Mouse (Mus musculus): ENCODE data around the gene Gm8126. TPM values are rescaled to one million over a fixed set of nuclear protein-coding genes. Genes with fewer than 3 reads are reported as not detected.
"Not testable (repeated sequence)": the region's sequence is repeated elsewhere in the genome, so short reads cannot be mapped to it uniquely, and the experiment has no call there.

The Gm8126 gene
- not detected in 2 replicates for total RNA-seq (2014; rRNA removed)
- polyA plus RNA-seq (2015; fragmentation: Nextera tagmentation; extraction: Ambion mirVana) = not detected in 2 replicates

- not testable (repeated sequence) for ATAC-seq; H3K9me3 ChIP-seq (ENCODE audit: low read length); H3K4me1 ChIP-seq (ENCODE audit: insufficient read depth); DNase-seq; H3K4me2 ChIP-seq (ENCODE audit: low read depth); H3K27me3 ChIP-seq (ENCODE audit: insufficient read depth, low read length); H3K4me3 ChIP-seq (ENCODE audit: low read depth, low read length); H3K27ac ChIP-seq (ENCODE audit: low read depth, low read length); H3K36me3 ChIP-seq (ENCODE audit: insufficient read depth); H3K9ac ChIP-seq
- WGBS = 89% methylated on average over 3 of the region's 4 CpGs
Measured at GRCm38 (mm10) chr14:43258349-43258748, at the start of gene Gm8126. Gene Gm8126, plus strand, starts transcription at chr14:43258649.

GRCm38 (mm10) chr14:43235204-43235603 is 23.2 kb upstream of the Gm8126 start, which contains the start of gene Gm8122:
Gene Gm8122, minus strand, starts transcription at chr14:43235304.
- H3K4me1 ChIP-seq (ENCODE audit: insufficient read depth); H3K9me3 ChIP-seq (ENCODE audit: low read length); H3K9ac ChIP-seq; H3K4me2 ChIP-seq (ENCODE audit: low read depth); ATAC-seq; H3K27ac ChIP-seq (ENCODE audit: low read depth, low read length); H3K36me3 ChIP-seq (ENCODE audit: insufficient read depth); H3K4me3 ChIP-seq (ENCODE audit: low read depth, low read length); H3K27me3 ChIP-seq (ENCODE audit: insufficient read depth, low read length); DNase-seq: not testable (repeated sequence)
- WGBS = 100% methylated on average over 3 of the region's 4 CpGs

- not testable (repeated sequence) for ATAC-seq; H3K4me1 ChIP-seq (ENCODE audit: insufficient read depth); H3K9me3 ChIP-seq (ENCODE audit: low read length); H3K27ac ChIP-seq (ENCODE audit: low read depth, low read length); H3K4me2 ChIP-seq (ENCODE audit: low read depth); H3K9ac ChIP-seq; H3K27me3 ChIP-seq (ENCODE audit: insufficient read depth, low read length); DNase-seq; H3K36me3 ChIP-seq (ENCODE audit: insufficient read depth); H3K4me3 ChIP-seq (ENCODE audit: low read depth, low read length)
Measured at GRCm38 (mm10) chr14:43237769-43238168, 20.7 kb upstream of the Gm8126 start.

GRCm38 (mm10) chr14:43249611-43250170 is 8.8 kb upstream of the Gm8126 start:
- not testable (repeated sequence) for H3K27ac ChIP-seq (ENCODE audit: low read depth, low read length); H3K27me3 ChIP-seq (ENCODE audit: insufficient read depth, low read length); H3K9ac ChIP-seq; H3K9me3 ChIP-seq (ENCODE audit: low read length); H3K36me3 ChIP-seq (ENCODE audit: insufficient read depth); H3K4me1 ChIP-seq (ENCODE audit: insufficient read depth); H3K4me3 ChIP-seq (ENCODE audit: low read depth, low read length); DNase-seq; H3K4me2 ChIP-seq (ENCODE audit: low read depth); ATAC-seq
- WGBS = 20% methylated on average over 10 of the region's 12 CpGs

GRCm38 (mm10) chr14:43250549-43251253 is 7.7 kb upstream of the Gm8126 start:
- H3K9ac ChIP-seq, ATAC-seq: not testable (repeated sequence)
- WGBS = 37% methylated on average over 5 of the region's 6 CpGs

GRCm38 (mm10) chr14:43256511-43256910 is 1.9 kb upstream of the Gm8126 start:
- not testable (repeated sequence) for ATAC-seq
- WGBS = 82% methylated on average over 1 of the region's 1 CpGs

More at GRCm38 (mm10) chr14:43250549-43251253, 7.7 kb upstream of the Gm8126 start:
- H3K36me3 ChIP-seq (ENCODE audit: insufficient read depth); H3K27me3 ChIP-seq (ENCODE audit: insufficient read depth, low read length); DNase-seq; H3K4me3 ChIP-seq (ENCODE audit: low read depth, low read length); H3K27ac ChIP-seq (ENCODE audit: low read depth, low read length); H3K9me3 ChIP-seq (ENCODE audit: low read length); H3K4me2 ChIP-seq (ENCODE audit: low read depth); H3K4me1 ChIP-seq (ENCODE audit: insufficient read depth): not testable (repeated sequence)

GRCm38 (mm10) chr14:43263421-43263820 is 5.0 kb downstream of the Gm8126 start:
- not testable (repeated sequence) for H3K4me2 ChIP-seq (ENCODE audit: low read depth); H3K36me3 ChIP-seq (ENCODE audit: insufficient read depth); ATAC-seq; H3K27ac ChIP-seq (ENCODE audit: low read depth, low read length); H3K4me3 ChIP-seq (ENCODE audit: low read depth, low read length); H3K9me3 ChIP-seq (ENCODE audit: low read length); H3K9ac ChIP-seq; DNase-seq; H3K27me3 ChIP-seq (ENCODE audit: insufficient read depth, low read length); H3K4me1 ChIP-seq (ENCODE audit: insufficient read depth)
- WGBS = 88% methylated on average over 3 of the region's 3 CpGs

More at GRCm38 (mm10) chr14:43256511-43256910, 1.9 kb upstream of the Gm8126 start:
- not testable (repeated sequence) for DNase-seq; H3K4me2 ChIP-seq (ENCODE audit: low read depth); H3K4me3 ChIP-seq (ENCODE audit: low read depth, low read length); H3K36me3 ChIP-seq (ENCODE audit: insufficient read depth); H3K27me3 ChIP-seq (ENCODE audit: insufficient read depth, low read length); H3K4me1 ChIP-seq (ENCODE audit: insufficient read depth); H3K9ac ChIP-seq; H3K27ac ChIP-seq (ENCODE audit: low read depth, low read length); H3K9me3 ChIP-seq (ENCODE audit: low read length)

- not testable (repeated sequence) for DNase-seq; H3K4me3 ChIP-seq (ENCODE audit: low read depth, low read length); H3K27ac ChIP-seq (ENCODE audit: low read depth, low read length); H3K36me3 ChIP-seq (ENCODE audit: insufficient read depth); ATAC-seq; H3K4me2 ChIP-seq (ENCODE audit: low read depth); H3K4me1 ChIP-seq (ENCODE audit: insufficient read depth); H3K9me3 ChIP-seq (ENCODE audit: low read length); H3K27me3 ChIP-seq (ENCODE audit: insufficient read depth, low read length); H3K9ac ChIP-seq
- 40% methylated on average over 2 of the region's 2 CpGs for WGBS
Measured at GRCm38 (mm10) chr14:43268521-43269084, 10.2 kb downstream of the Gm8126 start.

- 80% methylated on average over 3 of the region's 3 CpGs for WGBS
- not testable (repeated sequence) for H3K36me3 ChIP-seq (ENCODE audit: insufficient read depth); DNase-seq; H3K4me2 ChIP-seq (ENCODE audit: low read depth); H3K9ac ChIP-seq; H3K27me3 ChIP-seq (ENCODE audit: insufficient read depth, low read length); H3K9me3 ChIP-seq (ENCODE audit: low read length); ATAC-seq; H3K4me1 ChIP-seq (ENCODE audit: insufficient read depth); H3K27ac ChIP-seq (ENCODE audit: low read depth, low read length); H3K4me3 ChIP-seq (ENCODE audit: low read depth, low read length)
Measured at GRCm38 (mm10) chr14:43269211-43269610, 10.8 kb downstream of the Gm8126 start.

GRCm38 (mm10) chr14:43273161-43273560 is 14.7 kb downstream of the Gm8126 start:
- not testable (repeated sequence) for ATAC-seq; H3K36me3 ChIP-seq (ENCODE audit: insufficient read depth); H3K27ac ChIP-seq (ENCODE audit: low read depth, low read length); H3K4me2 ChIP-seq (ENCODE audit: low read depth); H3K9ac ChIP-seq; H3K27me3 ChIP-seq (ENCODE audit: insufficient read depth, low read length); H3K9me3 ChIP-seq (ENCODE audit: low read length); DNase-seq; H3K4me1 ChIP-seq (ENCODE audit: insufficient read depth); H3K4me3 ChIP-seq (ENCODE audit: low read depth, low read length)
- 16% methylated on average over 1 of the region's 1 CpGs for WGBS
